Mouse (Mus musculus): ENCODE results near the gene Smad3. TPM values are rescaled to one million over a fixed set of nuclear protein-coding genes. Genes with fewer than 3 reads are reported as not detected.
A peak's percentile ranks its signal among the peaks of the same experiment; 100 is the strongest.

The Smad3 gene
- polyA plus RNA-seq, 1 experiment from 2014 or later, result 21.2 TPM

DNA sequence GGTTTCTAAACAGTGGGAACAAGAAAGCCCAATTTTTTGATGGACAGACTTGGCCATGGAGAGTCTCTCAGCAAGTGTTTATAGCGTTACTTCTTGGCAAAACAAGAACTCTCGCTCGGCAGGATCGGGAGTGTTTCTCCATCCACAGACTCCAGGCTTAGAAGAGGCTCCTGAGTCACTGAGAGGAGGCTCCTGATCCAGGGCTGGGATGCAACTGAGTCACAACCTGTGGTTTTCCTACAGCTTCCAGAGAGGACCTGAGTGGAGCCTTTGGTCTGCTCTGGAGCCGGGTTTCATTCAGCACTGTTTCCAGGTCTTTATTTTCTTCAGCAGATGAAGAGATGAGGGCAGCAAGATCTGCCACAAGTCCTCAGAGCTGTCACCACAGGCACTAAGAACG, 149.8 kb downstream of the Smad3 start:
- H3K9ac ChIP-seq (ENCODE audit: low read depth, low read length), result no peak overlapping the region
- no peak overlapping the region for H3K4me3 ChIP-seq (ENCODE audit: low read length)
- H3K9me3 ChIP-seq (ENCODE audit: control insufficient read depth, low read length), result no peaks in the 10 kb centered on the region
- H3K4me1 ChIP-seq (ENCODE audit: control insufficient read depth, insufficient read depth, low read length), result peaks cover 35% of the 10 kb centered on the region
- no peak overlapping the region for H3K4me2 ChIP-seq (replicated peaks; ENCODE audit: low read depth, low read length)
- ATAC-seq (ENCODE audit: low FRiP score, low TSS enrichment), result no peak
- 87% methylated on average over 6 of the region's 6 CpGs for WGBS
- H3K27ac ChIP-seq (ENCODE audit: low read depth, low read length), result no peak overlapping the region
- no peaks in the 10 kb centered on the region for H3K36me3 ChIP-seq (ENCODE audit: control insufficient read depth, insufficient read depth, low read length)
- no peaks in the 10 kb centered on the region for H3K27me3 ChIP-seq (ENCODE audit: control insufficient read depth, insufficient read depth, low read length)

DNA sequence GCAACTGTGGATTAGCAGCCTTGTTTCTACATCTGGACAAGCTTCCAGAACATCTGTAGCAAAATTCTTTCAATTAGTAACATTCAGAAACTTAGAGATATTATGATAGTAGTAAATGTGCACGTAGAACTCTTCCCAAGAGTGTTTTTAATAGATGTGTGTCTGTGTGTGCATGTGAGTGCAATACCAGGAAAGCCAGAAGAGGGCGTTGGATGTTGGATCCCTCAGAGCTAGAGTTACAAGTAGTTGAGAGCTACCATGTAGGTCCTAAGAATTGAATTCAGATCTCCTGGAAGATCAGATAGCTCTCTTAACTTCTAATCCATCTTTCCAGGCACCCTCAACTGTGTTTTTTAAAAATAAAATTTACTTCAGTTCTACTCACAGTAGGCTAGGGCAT, 151.2 kb downstream of the Smad3 start:
- 73% methylated on average over 2 of the region's 2 CpGs for WGBS
- Histone ChIP-seq H3K9ac (ENCODE audit: low read depth, low read length) (no peak overlapping the region), H3K4me2 (replicated peaks; ENCODE audit: low read depth, low read length) (no peak overlapping the region), H3K27ac (ENCODE audit: low read depth, low read length) (no peak overlapping the region), H3K9me3 (ENCODE audit: control insufficient read depth, low read length) (no peaks in the 10 kb centered on the region), H3K36me3 (ENCODE audit: control insufficient read depth, insufficient read depth, low read length) (no peaks in the 10 kb centered on the region), H3K4me1 (ENCODE audit: control insufficient read depth, insufficient read depth, low read length) (peaks cover 26% of the 10 kb centered on the region), H3K4me3 (ENCODE audit: low read length) (no peak overlapping the region), H3K27me3 (ENCODE audit: control insufficient read depth, insufficient read depth, low read length) (no peaks in the 10 kb centered on the region)
- no peak for ATAC-seq (ENCODE audit: low FRiP score, low TSS enrichment)

DNA sequence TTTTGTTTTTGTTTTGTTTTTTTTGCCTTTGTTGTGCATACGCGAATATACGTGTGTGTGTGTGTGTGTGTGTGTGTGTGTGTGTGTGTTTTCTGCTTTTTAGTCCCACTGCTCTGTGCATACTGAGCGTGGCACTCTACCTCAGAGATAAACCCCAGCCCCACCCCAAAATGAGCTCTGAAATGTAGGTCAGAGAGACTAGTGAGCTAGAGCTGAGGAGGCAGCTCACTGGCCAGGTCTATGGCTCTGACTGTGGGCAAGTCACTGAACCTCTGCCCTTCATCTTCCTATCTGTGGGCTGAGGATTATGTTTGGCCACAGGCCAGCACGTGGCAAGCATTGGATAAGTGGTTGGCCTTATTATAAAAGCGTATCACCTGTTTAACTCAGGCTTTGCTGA, 153.9 kb downstream of the Smad3 start:
- H3K4me1 ChIP-seq (ENCODE audit: control insufficient read depth, insufficient read depth, low read length), result peaks cover 15% of the 10 kb centered on the region
- H3K27me3 ChIP-seq (ENCODE audit: control insufficient read depth, insufficient read depth, low read length), result no peaks in the 10 kb centered on the region
- H3K4me2 ChIP-seq (replicated peaks; ENCODE audit: low read depth, low read length), result 0 out of 2 replicates have a peak overlapping the region, but pooled peaks have one; percentile 12
- H3K27ac ChIP-seq (ENCODE audit: low read depth, low read length), result no peak overlapping the region
- no peak for ATAC-seq (ENCODE audit: low FRiP score, low TSS enrichment)
- 67% methylated on average over 6 of the region's 6 CpGs for WGBS
- no peak overlapping the region for H3K9ac ChIP-seq (ENCODE audit: low read depth, low read length)
- H3K4me3 ChIP-seq (ENCODE audit: low read length), result peak overlapping the region; percentile 96; the same call in 1 of the 2 replicates
- no peaks in the 10 kb centered on the region for H3K9me3 ChIP-seq (ENCODE audit: control insufficient read depth, low read length)
- H3K36me3 ChIP-seq (ENCODE audit: control insufficient read depth, insufficient read depth, low read length), result no peaks in the 10 kb centered on the region

DNA sequence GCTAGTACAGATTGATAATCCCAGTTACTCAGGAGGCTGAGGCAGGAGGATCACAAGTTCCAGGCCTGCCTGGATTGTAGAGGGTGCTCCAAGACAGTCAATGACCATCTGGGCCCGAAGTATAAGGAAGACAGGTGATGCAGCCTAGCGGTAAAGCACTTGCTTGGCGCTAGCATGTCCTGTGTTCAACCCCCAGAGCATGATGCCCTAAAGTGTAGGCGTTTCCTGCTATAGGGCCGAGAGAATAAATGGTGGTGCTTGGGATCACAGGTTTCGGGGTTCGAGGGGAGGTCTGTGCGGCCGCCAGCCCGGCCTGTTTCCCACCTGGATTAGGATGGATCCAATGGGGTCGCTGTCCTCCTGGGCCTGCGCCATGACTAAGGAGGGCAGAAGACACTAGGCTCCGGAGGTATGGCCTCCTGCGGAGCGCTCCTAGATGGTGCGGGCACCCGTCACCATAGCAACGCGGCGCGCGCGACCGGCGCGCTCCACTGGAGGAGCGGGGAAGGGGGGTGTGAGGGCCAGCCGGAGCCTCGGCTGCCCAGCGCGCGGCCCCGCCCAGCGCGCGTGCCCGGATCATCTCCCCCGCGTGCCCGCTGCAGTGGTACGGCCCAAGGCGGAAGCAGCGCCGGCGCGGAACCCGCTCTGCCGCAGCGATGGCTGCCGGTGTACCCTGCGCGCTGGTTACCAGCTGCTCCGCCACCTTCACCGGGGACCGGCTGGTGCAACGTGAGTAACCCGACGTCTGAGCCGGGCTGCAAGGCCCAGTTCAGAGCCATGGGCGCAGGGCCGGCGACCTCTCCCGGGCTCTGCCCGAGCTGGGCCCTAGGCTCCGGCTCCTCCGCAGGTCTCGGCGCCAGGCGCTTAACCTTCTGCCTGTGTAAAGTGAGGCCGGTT, 155.5 kb downstream of the Smad3 start, which contains the start of the genes Iqch and Aagab:
Gene Iqch, minus strand, starts transcription at position 451 of the 897 bp plus-strand sequence.
Gene Aagab, plus strand, starts transcription at position 618 of the 897 bp plus-strand sequence.
- Histone ChIP-seq H3K9me3 (ENCODE audit: control insufficient read depth, low read length) (no peaks in the 10 kb centered on the region), H3K36me3 (ENCODE audit: control insufficient read depth, insufficient read depth, low read length) (no peaks in the 10 kb centered on the region), H3K27me3 (ENCODE audit: control insufficient read depth, insufficient read depth, low read length) (no peaks in the 10 kb centered on the region), H3K27ac (ENCODE audit: low read depth, low read length) (no peak within 1 kb of the TSS), H3K4me1 (ENCODE audit: control insufficient read depth, insufficient read depth, low read length) (peaks cover 15% of the 10 kb centered on the region), H3K4me2 (replicated peaks; ENCODE audit: low read depth, low read length) (peak within 1 kb of the TSS; percentile 59), H3K9ac (ENCODE audit: low read depth, low read length) (peak within 1 kb of the TSS; percentile 83), H3K4me3 (ENCODE audit: low read length) (peak within 1 kb of the TSS; percentile 96)
- WGBS, result 2% methylated on average over 63 of the region's 70 CpGs
- ATAC-seq (ENCODE audit: low FRiP score, low TSS enrichment), result peak; percentile 100

Other genes with a start within 250 kb of the Smad3 start
- 0.09 TPM in 1 of 2 replicates, not detected in the other for gene Iqch, start 155.5 kb downstream of the Smad3 start, polyA plus RNA-seq (2014; fragmentation: Nextera tagmentation; extraction: Ambion mirVana)
- 18.9 and 31.1 TPM in 2 replicates for gene Aagab, start 155.3 kb downstream of the Smad3 start, polyA plus RNA-seq (2014; fragmentation: Nextera tagmentation; extraction: Ambion mirVana)

Measured in kidney, embryonic 14.5 days (tissue).